Mouse (Mus musculus): ENCODE data around the gene Gm13271. TPM values are rescaled to one million over a fixed set of nuclear protein-coding genes. Genes with fewer than 3 reads are reported as not detected.
A peak's percentile ranks its signal among the peaks of the same experiment; 100 is the strongest.
"Not testable (repeated sequence)": the region's sequence is repeated elsewhere in the genome, so short reads cannot be mapped to it uniquely, and the experiment has no call there.

Gene Gm13271
- total RNA-seq, 2 experiments from 2014 or later = not detected

GRCm38 (mm10) chr4:88763384-88764018 is 8.8 kb downstream of the Gm13271 start:
- peak in 1 of 2 experiments; percentile 22 for DNase-seq (ENCODE audit: extremely low spot score in 1 of 2, low spot score in 2 of 2)
- H3K4me3 ChIP-seq; intact Hi-C loops (cut with DNase I); H3K27ac ChIP-seq: not testable (repeated sequence)
- peak; percentile 53 for TF ChIP-seq CTCF (IDR thresholded peaks at IDR 0.05)

- intact Hi-C loops (cut with DNase I); H3K4me3 ChIP-seq: not testable (repeated sequence)
Measured at GRCm38 (mm10) chr4:88773534-88773933, 18.9 kb downstream of the Gm13271 start, which contains the start of gene Gm13290. Gene Gm13290, plus strand, starts transcription at chr4:88773834.

GRCm38 (mm10) chr4:88776622-88777021 is 22.0 kb downstream of the Gm13271 start, which contains the start of gene Gm13289:
Gene Gm13289, plus strand, starts transcription at chr4:88776922.
- DNase-seq (ENCODE audit: extremely low spot score in 1 of 2, low spot score in 2 of 2); H3K4me3 ChIP-seq; intact Hi-C loops (cut with DNase I); H3K27ac ChIP-seq: not testable (repeated sequence)

More at GRCm38 (mm10) chr4:88773534-88773933, 18.9 kb downstream of the Gm13271 start, which contains the start of gene Gm13290:
- not testable (repeated sequence) for DNase-seq (ENCODE audit: extremely low spot score in 1 of 2, low spot score in 2 of 2); H3K27ac ChIP-seq

GRCm38 (mm10) chr4:88779550-88779949 is 24.9 kb downstream of the Gm13271 start, which contains the start of gene Gm13272:
Gene Gm13272, plus strand, starts transcription at chr4:88779850.
- intact Hi-C loops (cut with DNase I); DNase-seq (ENCODE audit: extremely low spot score in 1 of 2, low spot score in 2 of 2); H3K4me3 ChIP-seq; H3K27ac ChIP-seq: not testable (repeated sequence)

- H3K4me3 ChIP-seq; intact Hi-C loops (cut with DNase I); H3K27ac ChIP-seq; DNase-seq (ENCODE audit: extremely low spot score in 1 of 2, low spot score in 2 of 2): not testable (repeated sequence)
Measured at GRCm38 (mm10) chr4:88780320-88780719, 25.7 kb downstream of the Gm13271 start.

GRCm38 (mm10) chr4:88781831-88782230 is 27.2 kb downstream of the Gm13271 start, which contains the start of gene Ifnz:
Gene Ifnz, plus strand, starts transcription at chr4:88782131.
- H3K4me3 ChIP-seq; H3K27ac ChIP-seq; DNase-seq (ENCODE audit: extremely low spot score in 1 of 2, low spot score in 2 of 2); intact Hi-C loops (cut with DNase I): not testable (repeated sequence)

- DNase-seq (ENCODE audit: extremely low spot score in 1 of 2, low spot score in 2 of 2); intact Hi-C loops (cut with DNase I); H3K4me3 ChIP-seq; H3K27ac ChIP-seq: not testable (repeated sequence)
Measured at GRCm38 (mm10) chr4:88782335-88782734, 27.7 kb downstream of the Gm13271 start.

GRCm38 (mm10) chr4:88785409-88785808 is 30.7 kb downstream of the Gm13271 start, which contains the start of gene Gm13276:
Gene Gm13276, plus strand, starts transcription at chr4:88785709.
- DNase-seq (ENCODE audit: extremely low spot score in 1 of 2, low spot score in 2 of 2); H3K27ac ChIP-seq; intact Hi-C loops (cut with DNase I); H3K4me3 ChIP-seq: not testable (repeated sequence)

- intact Hi-C loops (cut with DNase I); H3K27ac ChIP-seq; H3K4me3 ChIP-seq: not testable (repeated sequence)
- TF ChIP-seq CTCF (IDR thresholded peaks at IDR 0.05) = peak; percentile 42
- peak; percentile 61 to 63 for DNase-seq (ENCODE audit: extremely low spot score in 1 of 2, low spot score in 2 of 2)
Measured at GRCm38 (mm10) chr4:88788402-88788801, 33.7 kb downstream of the Gm13271 start, which contains the start of gene Gm13277. Gene Gm13277, plus strand, starts transcription at chr4:88788632.

- H3K4me3 ChIP-seq; intact Hi-C loops (cut with DNase I); DNase-seq (ENCODE audit: extremely low spot score in 1 of 2, low spot score in 2 of 2); H3K27ac ChIP-seq: not testable (repeated sequence)
Measured at GRCm38 (mm10) chr4:88791250-88791649, 36.6 kb downstream of the Gm13271 start, which contains the start of gene Gm13278. Gene Gm13278, plus strand, starts transcription at chr4:88791550.

- intact Hi-C loops (cut with DNase I); H3K27ac ChIP-seq: not testable (repeated sequence)
- peak within 1 kb of the TSS; percentile 13 for H3K4me3 ChIP-seq
- DNase-seq (ENCODE audit: extremely low spot score in 1 of 2, low spot score in 2 of 2) = peak; percentile 61 to 73
- peak; percentile 27 for TF ChIP-seq CTCF (IDR thresholded peaks at IDR 0.05)
Measured at GRCm38 (mm10) chr4:88793936-88794675, 39.4 kb downstream of the Gm13271 start, which contains the start of gene Gm13275. Gene Gm13275, plus strand, starts transcription at chr4:88794487.

GRCm38 (mm10) chr4:88797097-88797496 is 42.4 kb downstream of the Gm13271 start, which contains the start of gene Gm13279:
Gene Gm13279, plus strand, starts transcription at chr4:88797397.
- DNase-seq (ENCODE audit: extremely low spot score in 1 of 2, low spot score in 2 of 2); H3K4me3 ChIP-seq; intact Hi-C loops (cut with DNase I); H3K27ac ChIP-seq: not testable (repeated sequence)

- H3K27ac ChIP-seq; intact Hi-C loops (cut with DNase I); H3K4me3 ChIP-seq; DNase-seq (ENCODE audit: extremely low spot score in 1 of 2, low spot score in 2 of 2): not testable (repeated sequence)
Measured at GRCm38 (mm10) chr4:88799365-88799764, 44.7 kb downstream of the Gm13271 start, which contains the start of gene Gm13285. Gene Gm13285, plus strand, starts transcription at chr4:88799665.

GRCm38 (mm10) chr4:88802954-88803353 is 48.3 kb downstream of the Gm13271 start, which contains the start of gene Gm13287:
Gene Gm13287, plus strand, starts transcription at chr4:88803254.
- H3K27ac ChIP-seq; DNase-seq (ENCODE audit: extremely low spot score in 1 of 2, low spot score in 2 of 2); intact Hi-C loops (cut with DNase I); H3K4me3 ChIP-seq: not testable (repeated sequence)

All from left cerebral cortex, adult 2 months (tissue).